Mouse (Mus musculus) erythroblast, embryonic 14.5 days (primary cell): ENCODE measurements around the gene Ciao2a.

ENCODE experiments used
- GATA1 ChIP-seq: IDR thresholded peaks from 2 replicates; pipeline ENCODE4 v1.6.1; 2012; ENCODE audit warnings: low read length, inconsistent platforms, mixed read lengths
- TAL1 ChIP-seq: IDR thresholded peaks from 3 replicates; pipeline ENCODE4 v1.6.1; 2012; ENCODE audit warnings: low read length, inconsistent platforms, mixed read lengths

DNA sequence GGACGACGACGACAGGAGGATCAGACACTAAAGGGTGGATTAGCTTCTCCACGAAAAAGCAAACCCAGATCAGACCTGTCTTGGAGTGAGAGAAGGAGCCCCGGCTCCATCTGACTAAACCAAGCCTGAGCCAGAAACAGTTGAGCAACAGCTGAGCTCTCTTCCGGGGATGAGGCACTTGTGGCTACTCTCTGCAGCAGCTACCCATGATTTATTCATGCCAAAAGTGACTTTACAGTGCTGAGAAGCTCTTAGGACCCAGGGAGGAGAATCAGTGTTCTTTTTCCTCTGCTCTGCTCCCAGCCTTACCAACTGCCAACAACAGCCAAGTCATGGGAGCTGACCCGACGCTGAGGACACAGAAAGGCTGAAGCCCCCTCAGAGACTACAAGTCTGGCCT, 9.5 kb upstream of the Ciao2a start:
- no peak for TF ChIP-seq GATA1
- TF ChIP-seq TAL1: no peak
